Mouse (Mus musculus): Measurements from ENCODE around the gene Zbtb3. TPM values are rescaled to one million over a fixed set of nuclear protein-coding genes. Genes with fewer than 3 reads are reported as not detected.
"Not testable (repeated sequence)": the region's sequence is repeated elsewhere in the genome, so short reads cannot be mapped to it uniquely, and the experiment has no call there.

The Zbtb3 gene
- polyA plus RNA-seq, 1 experiment, result 2.5 TPM

DNA sequence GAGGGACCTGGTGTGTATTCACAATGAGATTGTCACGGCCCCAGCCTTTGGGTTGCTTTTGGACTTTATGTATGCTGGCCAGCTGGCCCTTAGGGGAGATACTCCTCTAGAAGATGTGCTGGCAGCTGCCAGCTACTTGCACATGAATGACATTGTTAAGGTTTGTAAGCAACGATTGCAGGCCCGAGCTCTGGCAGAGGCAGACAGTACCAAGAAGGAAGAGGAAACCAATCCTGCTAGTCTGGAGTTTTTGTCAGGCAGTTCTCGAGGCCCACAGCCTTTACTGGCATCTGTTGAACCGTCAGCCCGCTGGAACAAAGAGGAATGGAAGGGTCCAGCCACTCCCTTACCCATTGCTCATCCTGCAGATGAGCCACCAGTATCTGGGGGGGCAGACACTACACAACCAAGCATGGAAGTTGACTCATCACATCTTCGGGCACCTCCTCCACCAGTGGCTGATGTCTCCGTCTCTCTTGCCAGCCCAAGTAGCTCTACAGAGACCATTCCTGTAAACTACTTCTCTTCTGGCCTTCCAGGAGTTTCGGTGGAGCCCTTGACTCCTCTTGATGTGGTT is 937 bp downstream of the Zbtb3 start:
- no peak for DNase-seq (ENCODE audit: low spot score)

DNA sequence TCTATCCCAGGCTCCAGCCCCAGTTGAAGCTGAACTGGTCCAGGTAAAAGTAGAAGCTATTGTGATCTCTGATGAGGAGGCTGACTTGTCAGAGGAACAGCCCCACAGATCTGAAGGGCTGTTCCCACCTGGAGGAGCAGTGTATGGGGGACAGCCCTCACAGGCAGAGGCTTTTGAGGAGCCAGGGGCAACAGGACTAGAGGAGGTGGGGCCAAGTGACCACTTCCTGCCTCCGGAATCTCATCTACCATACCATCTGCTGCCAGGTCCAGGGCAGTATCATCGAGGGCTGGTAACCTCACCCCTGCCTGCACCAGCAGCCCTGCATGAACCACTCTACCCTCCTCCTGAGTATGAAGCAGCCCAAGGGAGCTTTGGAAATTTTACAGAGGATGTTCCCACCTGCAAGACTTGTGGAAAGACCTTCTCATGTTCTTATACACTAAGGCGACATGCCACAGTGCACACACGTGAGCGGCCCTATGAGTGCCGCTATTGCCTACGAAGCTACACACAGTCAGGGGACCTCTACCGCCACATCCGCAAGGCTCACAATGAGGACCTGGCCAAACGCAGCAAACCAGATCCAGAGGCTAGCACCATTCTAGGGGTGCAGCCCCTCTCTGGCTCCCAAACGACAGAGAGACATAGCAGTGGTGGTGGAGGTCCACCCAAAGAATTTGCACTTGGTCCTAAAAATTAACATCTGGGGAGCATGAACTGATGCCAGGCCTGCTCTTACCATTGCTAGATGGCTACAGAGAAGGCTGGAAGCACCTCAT is 1.7 kb downstream of the Zbtb3 start:
- DNase-seq (ENCODE audit: low spot score), result no peak

DNA sequence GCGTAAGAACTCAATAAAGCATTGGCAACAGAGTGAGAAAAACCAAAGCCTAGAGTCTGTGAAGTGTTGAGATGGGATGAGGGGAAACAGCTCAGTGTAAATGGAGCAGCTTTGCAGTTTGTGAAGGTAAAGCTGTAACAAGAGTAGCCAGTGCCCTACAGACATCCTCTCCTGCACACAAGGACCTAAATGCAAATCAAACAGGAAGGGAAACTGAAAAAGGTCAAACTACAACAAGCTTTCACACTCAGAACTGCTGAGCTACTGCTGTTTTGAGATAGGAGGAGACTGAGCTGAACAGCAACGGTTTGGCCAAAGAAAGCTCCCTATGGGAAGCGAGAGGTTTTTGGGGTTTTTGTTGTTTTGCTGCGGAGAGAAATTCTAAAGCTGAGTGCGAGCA is 4.5 kb downstream of the Zbtb3 start:
- no peak for DNase-seq (ENCODE audit: low spot score)

DNA sequence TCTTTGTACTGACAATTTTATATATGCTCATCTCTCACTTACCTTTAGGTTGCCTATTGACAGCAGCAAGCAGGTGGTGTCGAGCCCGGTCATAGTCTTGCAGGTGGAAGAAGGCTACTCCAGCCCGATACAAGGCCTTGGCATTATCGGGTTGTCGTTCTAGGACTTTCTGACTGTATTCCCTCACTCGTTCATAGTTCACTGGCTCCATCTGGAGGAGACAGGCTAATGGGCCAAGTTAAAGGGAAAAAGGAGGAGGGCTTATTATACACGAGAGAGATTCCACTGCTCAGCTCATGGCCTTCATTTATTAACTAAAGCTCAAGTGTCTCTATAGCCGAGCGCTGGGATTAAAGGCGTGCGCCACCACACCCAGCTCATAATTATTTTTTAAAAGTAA is 13.5 kb downstream of the Zbtb3 start:
- DNase-seq (ENCODE audit: low spot score), result no peak

DNA sequence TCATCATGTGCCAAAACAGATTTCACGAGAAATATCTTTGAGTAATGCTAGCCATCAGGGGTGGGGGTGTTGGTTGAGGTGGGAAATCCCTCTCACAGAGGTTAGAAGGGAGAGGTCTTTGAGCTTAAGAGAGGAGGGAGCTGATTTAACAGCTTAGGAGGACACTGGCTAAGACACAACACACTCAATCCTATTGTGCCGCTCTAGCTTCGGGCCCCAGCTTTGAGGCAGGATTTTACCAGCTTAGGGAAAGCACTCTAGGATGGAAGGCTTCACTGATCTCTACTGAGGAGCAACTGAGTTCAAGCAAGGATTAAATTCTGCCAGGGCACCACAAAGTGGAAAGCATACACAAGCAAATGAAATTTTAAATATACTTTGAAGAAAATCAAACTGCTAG is 14.6 kb downstream of the Zbtb3 start:
- DNase-seq (ENCODE audit: low spot score), result no peak

DNA sequence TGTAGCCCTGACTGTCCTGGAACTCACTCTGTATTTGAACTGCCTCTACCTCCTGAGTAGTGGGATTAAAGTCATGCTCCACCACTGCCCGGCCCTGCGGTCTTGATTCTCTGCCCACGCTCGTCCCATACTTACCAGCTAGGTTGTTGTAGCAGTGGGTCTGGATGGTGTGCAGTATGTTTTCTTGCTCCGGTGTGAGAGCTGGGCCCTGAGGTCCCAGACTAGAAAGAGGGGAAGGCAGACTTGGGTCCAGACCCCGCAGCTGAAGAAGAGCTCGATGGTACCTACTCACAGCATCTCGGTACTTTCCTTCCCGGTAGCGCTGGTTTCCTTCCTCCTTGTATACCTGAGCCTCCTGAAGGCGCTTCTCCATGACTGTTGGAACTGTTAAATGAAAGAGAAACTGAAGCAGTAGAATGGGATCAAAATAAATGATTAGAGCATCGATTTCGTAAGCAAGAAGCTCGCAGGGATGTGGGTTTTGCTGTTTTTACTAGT is 16.0 kb downstream of the Zbtb3 start:
- DNase-seq (ENCODE audit: low spot score), result no peak

DNA sequence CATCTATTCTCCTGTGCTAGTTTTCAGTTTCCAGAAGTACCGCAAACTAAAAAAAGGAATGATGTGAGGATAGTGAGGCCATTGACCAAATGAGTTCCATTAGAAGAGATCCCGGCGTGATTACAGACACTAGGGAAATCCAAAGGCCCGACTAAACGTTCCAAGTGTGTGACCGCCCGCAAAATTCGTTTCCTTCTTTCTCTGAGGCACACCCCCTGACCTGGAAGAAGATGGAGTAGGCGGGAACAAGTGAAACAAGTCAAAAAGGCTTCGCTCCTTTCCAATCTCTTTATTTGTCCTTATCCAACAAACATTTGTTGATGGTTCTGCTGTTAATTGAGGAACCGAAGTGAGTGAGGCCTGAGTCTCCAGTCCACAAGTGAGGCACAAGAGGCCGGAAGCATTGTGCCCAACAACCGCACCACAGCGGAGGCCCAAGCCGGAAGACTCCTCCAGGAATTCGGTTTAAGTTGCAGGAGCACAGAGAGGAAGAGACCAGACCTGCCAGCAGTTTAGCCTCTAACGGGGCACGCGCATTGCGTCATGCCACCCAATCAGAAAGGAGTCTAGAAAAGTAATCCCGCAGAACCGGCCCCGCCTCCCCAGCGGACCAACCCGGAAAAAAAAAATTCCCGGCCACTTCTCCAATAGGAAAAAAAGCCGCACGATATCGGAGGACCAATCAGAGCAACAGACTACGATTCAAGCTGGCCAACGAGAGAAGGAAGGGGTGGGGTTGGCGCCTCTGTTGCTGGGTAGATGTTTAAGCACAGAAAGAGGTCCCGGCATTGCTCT is 16.6 kb downstream of the Zbtb3 start, which contains the start of gene Ttc9c:
Gene Ttc9c, minus strand, starts transcription at position 533 of the 795 bp plus-strand sequence.
- DNase-seq (ENCODE audit: low spot score), result peak; percentile 81

DNA sequence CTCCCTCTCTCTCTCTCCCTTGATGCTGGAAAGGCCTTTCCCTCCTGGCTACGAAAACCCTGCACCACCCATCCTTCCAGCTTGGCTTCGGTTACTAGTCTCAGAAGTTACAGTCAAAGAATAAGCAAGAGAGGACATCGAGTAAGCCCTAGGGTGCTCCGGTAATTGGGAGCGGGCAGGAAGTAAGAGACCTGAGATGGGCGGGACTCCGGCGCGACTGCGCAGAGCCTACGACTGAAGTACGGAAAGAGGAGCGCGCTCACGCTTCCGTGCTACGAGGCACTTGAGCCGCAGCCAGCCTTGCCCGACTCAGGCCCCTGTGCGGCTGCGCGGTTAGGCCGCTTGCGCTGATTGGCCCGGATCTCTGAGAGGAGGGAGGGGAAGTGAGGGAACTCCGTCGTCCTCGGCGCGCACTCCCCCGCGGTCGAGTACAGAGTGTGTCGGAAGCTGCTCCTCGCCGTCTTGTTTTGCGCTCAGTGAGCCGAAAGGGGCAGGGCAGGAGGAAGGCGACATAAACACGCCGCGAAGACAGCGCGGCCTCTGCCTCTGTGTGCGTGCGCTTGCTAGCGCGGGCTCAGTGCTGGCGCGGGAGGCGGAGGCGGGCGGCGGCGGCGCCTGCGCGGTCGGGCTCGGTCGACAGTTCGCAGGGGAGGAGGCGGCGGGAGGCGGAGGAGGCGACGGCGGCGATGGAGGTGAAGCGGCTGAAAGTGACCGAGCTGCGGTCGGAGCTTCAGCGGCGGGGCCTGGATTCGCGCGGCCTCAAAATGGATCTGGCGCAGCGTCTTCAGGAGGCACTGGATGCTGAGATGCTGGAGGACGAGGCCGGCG is 17.5 kb downstream of the Zbtb3 start, which contains the start of gene Hnrnpul2:
Gene Hnrnpul2, plus strand, starts transcription at position 415 of the 828 bp plus-strand sequence.
- peak; percentile 97 for DNase-seq (ENCODE audit: low spot score)

DNA sequence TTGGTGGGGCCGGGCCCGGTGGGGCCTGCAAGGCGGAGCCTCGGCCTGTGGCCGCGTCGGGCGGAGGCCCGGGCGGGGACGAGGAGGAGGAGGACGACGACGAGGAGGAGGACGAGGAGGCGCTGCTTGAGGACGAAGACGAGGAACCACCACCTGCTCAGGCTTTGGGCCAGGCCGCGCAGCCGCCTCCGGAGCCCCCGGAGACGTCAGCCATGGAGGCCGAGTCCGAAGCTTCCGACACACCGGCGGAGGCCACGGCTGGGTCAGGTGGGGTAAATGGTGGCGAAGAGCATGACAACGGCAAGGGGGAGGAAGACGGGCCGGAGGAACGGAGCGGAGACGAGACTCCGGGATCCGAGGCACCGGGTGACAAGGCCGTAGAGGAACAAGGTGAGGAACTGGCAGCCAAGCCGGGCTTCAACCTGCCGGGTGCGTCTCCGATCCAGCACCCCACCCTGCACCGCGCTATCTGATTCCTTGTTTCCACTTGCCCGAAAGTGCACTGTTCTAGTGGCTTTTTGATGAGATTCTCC is 18.1 kb downstream of the Zbtb3 start:
- DNase-seq (ENCODE audit: low spot score), result no peak

DNA sequence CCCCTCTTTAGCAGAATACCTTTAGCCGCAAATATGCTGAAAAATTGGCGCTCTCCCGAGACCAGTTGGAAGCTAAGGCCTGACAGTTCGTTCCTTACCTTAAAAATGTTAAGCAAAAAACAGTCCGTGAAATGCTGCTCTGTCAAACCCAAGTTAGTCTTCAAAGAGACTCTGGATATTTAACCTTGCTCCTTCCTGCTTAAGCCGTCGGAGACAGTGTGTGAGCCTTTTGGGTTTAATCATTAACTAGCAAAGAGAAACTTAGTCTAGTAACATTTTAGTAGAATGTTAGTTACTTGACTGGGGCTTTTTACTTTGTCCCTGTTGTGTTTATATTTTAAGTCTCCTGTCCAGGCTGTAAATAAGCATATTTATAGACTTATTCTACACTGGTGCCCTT is 18.8 kb downstream of the Zbtb3 start:
- no peak for DNase-seq (ENCODE audit: low spot score)

DNA sequence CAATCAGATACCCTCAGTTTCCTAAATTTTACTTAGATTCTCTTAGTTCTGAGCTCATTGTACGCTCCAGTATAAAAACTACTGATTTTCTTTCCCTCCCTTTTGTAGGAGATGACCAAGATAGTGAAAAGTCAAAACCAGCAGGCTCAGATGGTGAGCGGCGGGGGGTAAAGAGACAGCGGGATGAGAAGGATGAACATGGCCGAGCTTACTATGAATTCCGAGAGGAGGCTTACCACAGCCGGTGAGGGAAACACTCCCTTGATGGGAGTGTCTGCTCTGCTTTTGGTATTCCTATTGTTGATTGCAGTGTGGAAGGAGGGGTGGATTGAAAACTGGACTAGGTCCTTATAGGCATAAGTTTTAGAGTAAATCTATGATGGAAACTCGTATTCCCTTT is 20.3 kb downstream of the Zbtb3 start:
- DNase-seq (ENCODE audit: low spot score), result no peak

DNA sequence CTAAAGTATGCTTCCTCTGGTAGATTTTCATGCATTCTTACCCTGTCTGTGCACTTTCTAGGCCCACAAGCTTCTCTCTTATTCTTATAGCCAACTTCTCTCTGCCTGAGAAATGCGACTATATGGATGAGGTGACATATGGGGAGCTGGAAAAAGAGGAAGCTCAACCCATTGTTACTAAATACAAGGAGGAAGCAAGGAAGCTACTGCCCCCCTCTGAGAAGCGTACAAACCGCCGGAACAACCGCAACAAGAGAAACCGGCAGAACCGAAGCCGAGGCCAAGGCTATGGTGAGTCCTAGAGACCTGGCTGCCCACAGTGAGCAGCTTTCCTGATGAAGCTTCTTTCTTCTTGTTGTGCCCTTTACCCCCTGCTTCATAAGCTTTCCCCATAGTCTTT is 27.3 kb downstream of the Zbtb3 start, which contains the start of gene AC129217.1:
Gene AC129217.1, plus strand, starts transcription at position 114 of the 400 bp plus-strand sequence.
- DNase-seq (ENCODE audit: low spot score), result no peak

DNA sequence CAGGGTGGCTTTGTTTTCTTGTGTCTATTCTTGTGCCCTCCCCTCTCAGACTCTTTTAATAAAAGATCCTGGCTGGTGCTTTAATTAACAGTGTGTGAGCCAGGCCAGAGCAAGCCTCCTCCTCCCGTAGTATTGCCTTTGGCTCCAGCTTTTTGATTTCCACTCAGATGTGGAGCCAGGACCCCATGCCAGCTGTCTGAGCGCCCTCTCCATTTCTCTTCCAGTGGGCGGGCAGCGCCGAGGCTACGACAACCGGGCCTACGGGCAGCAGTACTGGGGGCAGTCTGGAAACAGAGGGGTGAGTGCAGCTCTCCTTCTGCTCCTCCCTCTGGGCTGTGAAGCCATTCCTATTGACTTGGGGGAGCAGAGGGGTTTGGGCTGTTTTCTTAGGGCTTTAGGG is 28.3 kb downstream of the Zbtb3 start:
- no peak for DNase-seq (ENCODE audit: low spot score)

DNA sequence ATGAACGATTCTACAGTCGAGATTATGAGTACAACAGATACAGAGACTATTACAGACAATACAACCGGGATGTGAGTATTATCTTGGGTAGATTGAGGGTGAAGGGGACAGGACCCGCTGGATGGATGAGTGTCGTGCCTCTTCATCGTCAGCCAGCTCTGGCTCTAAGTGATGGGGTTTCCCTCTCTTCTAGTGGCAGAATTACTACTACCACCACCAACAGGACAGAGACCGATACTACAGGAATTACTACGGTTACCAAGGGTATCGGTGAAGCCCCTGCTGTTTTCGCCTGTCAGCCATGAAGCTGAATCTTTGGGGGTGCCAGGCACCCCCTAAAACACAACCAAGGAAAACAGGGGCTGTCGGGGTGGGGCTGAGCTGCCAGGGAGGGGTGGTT is 28.9 kb downstream of the Zbtb3 start:
- DNase-seq (ENCODE audit: low spot score), result no peak

DNA sequence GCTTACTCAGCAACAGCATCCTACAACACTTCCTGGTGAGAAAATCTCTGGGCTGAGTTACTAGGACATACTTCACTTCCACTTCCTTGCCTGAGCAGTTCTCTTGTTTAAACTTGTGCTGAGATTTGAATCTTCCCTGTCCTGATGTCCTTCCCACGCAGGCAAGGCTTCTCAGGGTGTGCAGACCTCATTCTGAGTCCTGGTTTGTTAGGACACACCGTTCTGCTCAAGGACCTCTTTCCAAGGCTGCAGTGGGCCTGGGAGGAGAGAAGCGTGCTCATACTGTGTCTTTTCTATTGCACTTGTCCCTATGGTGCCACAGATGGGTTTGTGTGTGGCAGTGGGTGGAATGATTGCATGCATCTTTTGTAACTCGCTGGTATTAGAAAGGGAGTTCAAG is 30.6 kb downstream of the Zbtb3 start:
- DNase-seq (ENCODE audit: low spot score), result no peak

DNA sequence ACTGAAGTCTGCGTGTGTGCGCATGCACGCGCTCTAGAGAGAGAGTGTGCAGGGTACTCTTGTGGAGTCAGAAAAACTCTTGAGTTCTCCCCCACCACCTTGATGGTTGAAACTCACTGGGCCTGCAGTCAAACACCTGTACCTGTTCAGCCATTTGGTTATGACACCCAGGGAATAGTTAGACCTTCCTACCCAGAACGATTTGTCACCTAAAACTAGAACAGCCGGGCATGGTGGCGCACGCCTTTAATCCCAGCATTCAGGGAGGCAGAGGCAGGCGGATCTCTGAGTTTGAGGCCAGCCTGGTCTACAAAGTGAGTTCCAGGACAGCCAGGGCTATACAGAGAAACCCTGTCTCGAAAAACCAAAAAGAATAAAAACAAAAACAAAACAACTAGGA is 34.0 kb downstream of the Zbtb3 start:
- not testable (repeated sequence) for DNase-seq (ENCODE audit: low spot score)

DNA sequence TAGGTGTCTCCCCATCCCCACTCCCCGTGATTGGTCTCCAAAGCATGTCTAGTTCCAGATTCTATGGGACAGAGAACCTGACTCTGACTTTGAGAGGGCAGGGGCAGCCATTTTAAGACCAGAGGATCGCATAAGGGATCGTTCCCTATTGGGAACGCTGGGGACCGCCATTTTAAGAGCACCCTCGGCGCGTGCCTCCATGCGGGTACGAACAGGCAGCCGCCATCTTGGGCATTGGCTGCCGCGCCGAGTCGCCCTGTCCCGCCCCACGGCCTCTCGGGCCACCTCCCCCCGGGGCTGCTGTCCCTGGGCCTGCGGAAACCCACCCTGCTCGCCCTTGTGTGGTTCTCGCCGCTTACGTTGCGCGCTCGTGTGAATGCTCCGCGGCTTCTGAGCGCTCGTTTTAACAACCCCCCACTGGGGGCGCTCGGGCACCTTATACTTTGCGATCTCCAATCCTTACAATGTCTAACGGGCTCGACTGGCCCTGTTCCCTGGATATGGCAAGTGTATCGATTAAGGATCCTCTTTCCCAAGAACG is 35.0 kb downstream of the Zbtb3 start, which contains the start of gene Bscl2:
Gene Bscl2, plus strand, starts transcription at position 217 of the 541 bp plus-strand sequence.
- peak; percentile 76 for DNase-seq (ENCODE audit: low spot score)

DNA sequence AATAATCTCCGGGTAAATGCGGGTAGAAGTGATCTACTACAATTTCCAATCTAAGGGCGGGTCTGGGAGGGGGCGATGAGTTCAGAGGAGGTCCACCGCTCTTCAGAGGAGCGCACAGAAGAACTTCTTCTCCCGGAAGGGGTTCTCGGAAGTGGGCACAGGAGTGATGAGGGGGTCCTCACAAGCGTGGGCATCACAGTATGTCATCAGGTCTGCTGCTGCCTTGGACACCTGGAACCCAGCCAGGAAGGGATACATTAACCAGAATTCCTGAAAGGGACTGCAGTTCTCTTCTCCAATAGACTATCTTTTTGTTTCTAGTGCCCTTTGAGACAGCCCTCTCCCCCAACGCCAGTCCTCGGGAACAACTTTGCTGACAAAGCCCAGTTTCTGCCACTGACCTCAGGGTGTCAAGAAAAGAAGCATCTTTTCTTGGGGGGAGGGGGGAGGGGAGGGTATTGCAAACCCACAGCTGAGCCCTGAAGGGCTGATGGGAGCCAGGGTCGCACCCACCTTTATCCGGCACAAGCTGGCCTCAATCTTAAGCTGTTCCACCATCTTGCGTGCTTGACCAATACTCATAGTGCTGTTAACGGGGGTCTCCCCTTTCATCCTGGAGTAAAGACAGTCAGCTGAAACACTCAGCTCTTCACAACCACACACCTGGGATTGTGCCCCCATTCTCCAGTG is 35.8 kb downstream of the Zbtb3 start:
- no peak for DNase-seq (ENCODE audit: low spot score)

DNA sequence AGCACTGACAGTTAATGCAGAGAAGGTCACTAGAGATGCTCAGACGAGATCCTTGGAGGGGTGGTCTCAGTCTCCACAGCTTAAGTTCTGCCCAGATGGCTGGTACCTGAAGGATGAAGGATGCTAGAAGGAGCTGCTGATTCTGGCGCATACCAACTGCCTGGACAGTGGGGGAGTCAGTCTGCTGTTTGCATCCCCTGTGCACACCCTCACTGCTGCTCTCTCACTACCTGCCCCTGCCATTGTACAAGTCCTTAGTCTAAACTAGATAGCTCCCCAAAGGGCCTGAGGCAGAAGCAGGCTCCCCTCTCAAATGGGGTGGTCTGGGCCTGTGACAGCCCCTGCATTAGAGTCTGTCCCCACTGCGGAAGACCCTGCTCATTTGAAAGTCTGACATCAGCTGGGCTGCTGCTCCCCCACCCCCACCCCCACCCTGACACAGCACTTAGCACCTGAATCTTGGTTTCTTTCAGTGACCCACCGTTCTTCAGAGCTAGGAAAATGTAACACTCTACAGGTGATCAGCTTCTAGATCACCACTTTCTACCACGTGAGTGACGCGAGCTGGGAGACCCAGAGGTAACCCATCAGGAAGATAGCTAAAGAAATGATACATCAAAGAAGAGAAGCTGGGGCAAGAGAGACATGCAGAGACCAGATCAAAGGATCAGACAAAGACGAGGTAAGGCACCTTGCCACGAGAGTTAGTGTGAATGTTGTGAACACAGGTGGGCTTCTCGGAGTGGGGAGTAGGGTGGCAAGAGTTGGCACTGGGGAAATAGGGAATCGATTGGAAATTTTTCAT is 37.0 kb downstream of the Zbtb3 start, which contains the start of gene Gng3:
Gene Gng3, minus strand, starts transcription at position 92 of the 805 bp plus-strand sequence.
- no peak for DNase-seq (ENCODE audit: low spot score)
